Mouse (Mus musculus): ENCODE results near the gene Olfr1449.
"Not testable (repeated sequence)": the region's sequence is repeated elsewhere in the genome, so short reads cannot be mapped to it uniquely, and the experiment has no call there.

The Olfr1449 gene

GRCm38 (mm10) chr19:12930540-12930939 is at the start of gene Olfr1449:
Gene Olfr1449, plus strand, starts transcription at chr19:12930840.
- no peak for DNase-seq

- DNase-seq, result no peak
Measured at GRCm38 (mm10) chr19:12883555-12883954, 47.1 kb upstream of the Olfr1449 start, which contains the start of gene Olfr1445. Gene Olfr1445, plus strand, starts transcription at chr19:12883855.

- DNase-seq, result no peak
Measured at GRCm38 (mm10) chr19:12893424-12893823, 37.2 kb upstream of the Olfr1449 start, which contains the start of gene Olfr1446. Gene Olfr1446, minus strand, starts transcription at chr19:12893524.

- no peak for DNase-seq
Measured at GRCm38 (mm10) chr19:12903643-12904042, 27.0 kb upstream of the Olfr1449 start, which contains the start of gene Olfr1447. Gene Olfr1447, minus strand, starts transcription at chr19:12903743.

- no peak for DNase-seq
Measured at GRCm38 (mm10) chr19:12924319-12924718, 6.3 kb upstream of the Olfr1449 start, which contains the start of gene Olfr1448. Gene Olfr1448, minus strand, starts transcription at chr19:12924419.

- DNase-seq, result no peak
Measured at GRCm38 (mm10) chr19:12949958-12950357, 19.3 kb downstream of the Olfr1449 start, which contains the start of gene Olfr1450. Gene Olfr1450, plus strand, starts transcription at chr19:12950258.

- not testable (repeated sequence) for DNase-seq
Measured at GRCm38 (mm10) chr19:12970082-12970481, 39.4 kb downstream of the Olfr1449 start.

All from kidney, postnatal 10 days (tissue).